Mouse (Mus musculus) frontal cortex, postnatal 14 days (tissue): Measurements from ENCODE around the gene Agap2.
A peak's percentile ranks its signal among the peaks of the same experiment; 100 is the strongest.
"Not testable (repeated sequence)": the region's sequence is repeated elsewhere in the genome, so short reads cannot be mapped to it uniquely, and the experiment has no call there.

Experiments
- DNase-seq, 2 experiments: peaks; one replicate each; pipeline ENCODE4 v3.0.0; 2022; ENCODE audit warnings: low spot score in 2 of 2

Agap2 gene

DNA sequence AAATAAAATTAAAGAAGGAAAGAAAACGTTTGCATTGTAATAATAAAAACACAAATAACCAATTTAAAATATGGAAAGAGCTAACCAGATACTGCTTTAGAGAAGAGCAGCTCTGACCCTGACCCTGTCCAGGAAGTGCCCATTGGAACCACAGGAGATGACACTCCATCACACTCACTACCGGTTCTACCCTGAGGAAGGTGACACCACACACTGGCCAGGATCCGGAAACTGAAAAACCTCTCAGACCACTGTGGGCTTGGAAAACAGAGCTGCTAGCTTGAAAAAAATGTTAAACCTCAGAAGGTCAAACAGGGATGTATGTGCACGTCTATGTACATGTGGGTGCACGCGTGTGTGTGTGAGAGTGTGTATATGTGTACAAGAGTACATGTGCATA is 26.1 kb downstream of the Agap2 start:
- no peak for DNase-seq

DNA sequence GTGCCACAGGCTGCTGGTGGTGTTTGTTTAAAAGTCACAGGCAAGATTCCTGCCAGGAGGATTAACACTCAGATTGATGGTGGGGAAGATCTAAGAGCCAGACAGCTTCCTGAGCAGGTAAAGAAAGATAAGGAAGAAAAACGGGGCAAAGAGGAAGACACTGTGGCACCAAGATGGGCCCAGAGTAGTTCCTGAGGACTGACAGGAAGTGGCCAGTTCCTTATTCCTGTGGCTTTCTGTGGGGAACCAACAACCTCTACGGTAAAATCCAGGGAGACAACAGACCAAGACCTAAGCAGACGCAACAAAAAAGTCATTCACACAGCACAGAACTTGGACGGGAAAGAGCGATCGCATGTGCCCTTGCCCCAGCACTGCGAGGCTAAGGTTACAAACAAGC is 28.5 kb downstream of the Agap2 start:
- DNase-seq = no peak

DNA sequence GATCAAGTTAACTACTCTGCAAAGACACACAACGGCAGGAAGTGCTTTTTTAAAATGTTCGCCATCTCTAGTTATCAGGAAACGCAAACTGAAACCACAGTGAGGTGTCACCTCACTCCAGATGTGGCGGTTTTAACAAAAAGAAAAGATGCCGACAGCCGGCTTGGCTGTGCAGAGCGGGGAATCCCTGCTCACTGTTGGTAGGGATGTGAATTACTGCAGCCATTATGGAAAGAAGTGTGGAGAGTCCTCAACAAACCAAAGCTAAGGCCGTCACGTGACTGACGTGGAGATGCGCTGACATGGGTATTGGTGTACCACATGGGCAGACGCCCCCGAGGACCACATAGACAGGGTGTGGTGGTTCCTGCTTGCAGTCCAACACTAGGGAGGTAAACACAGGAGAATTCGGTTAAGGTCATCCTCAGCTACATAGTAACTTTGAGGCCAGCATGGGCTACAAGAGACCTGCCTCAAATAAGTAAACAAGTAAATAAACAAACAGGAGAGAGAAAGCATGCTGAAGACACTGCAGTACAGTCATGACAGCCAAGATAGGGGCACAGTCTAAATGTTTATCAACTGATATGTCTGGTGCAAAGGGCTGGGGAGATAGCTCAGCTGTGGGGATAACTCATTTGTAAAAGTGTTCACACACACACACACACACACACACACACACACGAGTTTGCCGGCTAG is 32.6 kb downstream of the Agap2 start:
- no peak for DNase-seq

DNA sequence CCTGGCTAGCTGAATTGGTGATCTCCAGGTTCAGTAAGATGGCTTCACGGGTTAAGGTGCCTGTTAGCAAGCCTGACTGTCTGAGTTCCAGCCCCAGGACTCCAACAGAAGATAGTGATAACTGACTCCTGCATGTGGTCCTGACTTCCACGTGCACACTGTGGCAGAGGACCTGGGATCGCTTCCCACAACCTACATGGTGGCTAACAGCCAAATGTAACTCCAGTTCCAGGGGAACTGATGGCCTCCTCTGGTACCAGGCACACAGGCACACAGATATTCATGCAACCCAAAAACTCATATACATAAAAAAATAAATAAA is 33.1 kb downstream of the Agap2 start:
- DNase-seq = no peak

DNA sequence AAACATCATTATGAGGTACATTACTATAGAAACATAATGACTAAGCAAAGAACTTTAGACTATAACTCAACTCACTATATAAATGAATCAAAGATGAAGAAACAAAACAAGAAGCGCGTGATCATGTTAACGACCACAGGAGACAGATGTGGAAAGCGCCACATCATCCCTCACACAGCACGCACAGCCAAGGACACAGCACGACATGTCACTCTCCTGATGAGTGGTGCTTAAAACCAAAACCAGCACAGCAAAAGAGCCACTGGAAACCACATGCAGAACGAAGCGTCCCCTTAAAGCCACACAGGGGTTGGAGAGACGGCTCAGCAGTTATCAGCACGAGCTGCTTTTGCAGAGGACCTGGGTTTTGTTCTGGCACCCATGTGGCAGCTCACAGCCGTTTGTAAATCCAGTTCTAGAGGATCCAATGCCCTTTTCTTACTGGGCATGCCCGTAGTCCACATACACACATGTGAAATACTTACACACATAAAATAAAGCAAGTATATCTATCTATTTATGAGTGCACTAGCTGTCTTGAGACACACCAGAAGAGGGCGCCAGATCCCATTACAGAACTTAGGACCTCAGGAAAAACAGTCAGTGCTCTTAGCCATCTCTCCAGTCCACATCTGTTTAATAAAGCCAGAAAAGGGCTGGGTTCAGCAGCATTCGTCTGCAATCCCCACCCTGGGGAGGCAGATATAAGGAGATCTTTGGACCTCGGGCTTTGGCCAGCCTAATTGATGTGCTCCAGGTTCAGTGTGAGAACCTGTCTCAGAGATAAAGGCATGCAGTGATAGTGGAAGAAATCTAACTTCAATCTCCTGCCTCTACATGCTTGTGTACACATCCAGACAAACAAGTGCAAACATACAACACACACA is 36.2 kb downstream of the Agap2 start:
- no peak for DNase-seq

DNA sequence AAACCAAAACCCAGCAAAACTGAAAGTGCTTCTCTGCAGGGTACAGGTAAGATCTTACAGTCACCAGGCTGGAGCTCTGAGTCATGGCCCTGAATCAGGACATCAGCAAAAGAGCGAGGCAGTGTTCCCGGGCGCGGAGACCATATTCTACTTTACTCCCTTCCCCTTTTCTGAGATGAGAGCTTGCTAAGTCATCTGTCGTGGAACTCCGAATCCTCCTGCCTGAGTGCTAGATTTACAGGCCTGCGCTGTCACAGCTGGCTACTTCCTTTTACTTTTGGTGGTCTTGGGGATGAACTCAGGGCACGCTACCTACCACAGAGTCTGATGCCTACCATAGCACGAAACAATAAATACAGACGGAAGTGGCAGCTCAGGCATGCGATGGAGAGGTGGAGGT is 39.3 kb downstream of the Agap2 start:
- no peak for DNase-seq

DNA sequence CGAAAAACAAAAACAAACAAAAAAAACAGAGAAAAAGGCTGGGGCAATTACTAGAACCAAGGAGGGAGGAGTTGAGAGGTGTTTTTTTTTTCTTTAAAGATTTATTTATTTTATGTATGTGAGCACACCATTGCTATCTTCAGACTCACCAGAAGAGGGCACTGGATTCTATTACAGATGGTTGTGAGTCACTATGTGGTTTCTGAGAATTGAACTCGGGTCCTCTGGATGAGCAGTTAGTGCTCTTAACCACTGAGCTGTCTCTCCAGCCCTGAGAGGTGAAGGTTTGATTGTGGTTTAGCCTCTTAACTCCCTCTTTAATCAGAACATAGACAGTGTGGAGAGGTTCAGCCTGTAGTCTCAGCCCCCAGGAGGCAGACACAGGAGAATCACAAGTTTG is 40.0 kb downstream of the Agap2 start:
- DNase-seq = no peak

DNA sequence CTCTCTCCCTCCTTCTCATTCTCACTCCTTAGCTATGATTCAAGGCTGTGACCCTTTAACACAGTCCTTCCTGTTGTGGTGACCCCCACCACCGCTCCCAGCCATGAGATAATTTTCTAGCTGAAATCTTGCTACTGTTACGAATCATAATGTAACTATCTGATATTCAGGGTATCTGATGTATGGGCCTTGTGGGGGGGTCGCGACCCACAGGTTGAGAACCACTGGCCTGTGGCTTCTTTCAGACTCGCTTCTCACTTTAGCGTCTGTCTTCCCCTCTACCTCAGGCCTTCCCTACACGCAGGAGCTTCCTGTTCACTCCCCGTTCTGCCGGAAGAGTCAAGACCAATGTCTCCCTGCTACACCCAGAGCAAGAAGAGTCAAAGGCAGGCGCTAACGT is 43.4 kb downstream of the Agap2 start:
- DNase-seq = no peak

DNA sequence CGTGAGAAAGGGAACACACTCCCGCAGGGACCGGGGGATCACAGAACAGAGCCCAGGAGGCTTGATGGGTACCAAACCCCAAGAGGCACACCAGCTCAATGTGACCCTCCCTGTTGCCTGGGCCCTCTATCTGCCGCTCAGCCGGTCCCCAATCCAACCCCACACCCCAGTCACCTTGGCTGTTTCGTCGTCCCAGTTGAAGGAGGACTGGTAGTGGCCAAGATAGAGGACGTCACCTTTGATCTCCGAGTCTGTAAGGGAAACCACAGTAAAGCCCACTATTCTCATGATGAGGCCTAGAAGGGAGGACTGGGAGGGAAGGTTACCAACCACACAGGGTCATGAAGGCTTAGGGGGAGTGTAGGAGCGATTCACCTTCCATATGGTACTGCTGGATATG is 44.1 kb downstream of the Agap2 start:
- no peak for DNase-seq

DNA sequence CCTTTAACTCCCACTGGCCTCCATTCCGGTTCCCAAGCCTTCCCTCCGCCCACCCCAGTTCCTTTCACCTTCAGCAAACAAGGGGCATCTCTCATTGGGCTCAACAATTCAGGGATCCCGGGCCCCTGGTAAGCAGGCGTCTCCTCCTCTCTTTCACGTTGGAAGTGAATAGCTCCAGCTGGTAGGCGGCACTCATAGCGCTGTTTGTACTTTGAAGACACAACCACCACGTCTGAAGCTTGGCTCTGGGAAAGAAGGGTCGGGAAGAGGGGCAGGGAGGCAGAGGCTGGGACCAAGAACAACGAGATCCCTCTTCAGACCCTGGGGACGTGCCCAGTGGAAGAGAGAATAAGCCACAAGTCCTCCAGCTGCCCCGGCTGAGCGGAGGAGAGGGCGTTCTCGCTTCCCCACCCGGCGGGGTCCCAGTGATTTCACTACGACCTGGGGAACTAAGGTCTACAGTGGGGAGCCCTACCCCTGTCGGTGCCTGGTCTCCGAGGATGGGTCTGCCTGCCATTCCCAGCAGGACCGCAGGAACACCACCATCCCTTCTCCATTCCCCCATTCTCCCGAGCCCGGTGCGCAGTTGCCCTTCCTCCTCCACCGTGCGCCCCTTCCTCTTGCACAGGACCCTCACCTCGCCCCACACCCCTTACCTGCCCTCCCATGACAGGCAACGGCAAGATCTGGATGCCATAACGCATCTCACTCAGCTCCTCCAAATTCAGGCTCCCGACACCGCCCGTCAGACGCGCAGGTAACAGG is 45.4 kb downstream of the Agap2 start:
- DNase-seq = peak in 1 of 2 experiments; percentile 28

DNA sequence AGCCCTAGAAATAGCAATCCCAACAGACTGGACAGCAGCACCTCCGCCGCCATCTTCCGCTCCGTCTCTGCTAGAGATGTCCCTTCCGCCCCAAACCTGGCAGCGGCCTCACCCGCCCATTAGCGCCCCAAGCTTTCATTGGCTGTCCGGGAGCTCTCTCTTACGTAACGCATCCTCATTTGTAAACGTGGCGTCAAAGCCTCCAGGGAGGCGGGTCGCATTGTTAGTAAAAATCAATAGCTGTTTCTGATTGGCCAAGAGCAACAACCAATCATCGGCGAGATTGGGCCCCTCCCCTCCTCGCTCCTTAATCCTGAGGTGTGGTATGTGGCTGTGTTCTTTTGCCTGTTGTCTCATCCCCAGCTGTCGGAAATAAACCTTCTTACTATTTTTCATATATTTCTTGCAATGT is 46.0 kb downstream of the Agap2 start, which contains the start of gene Os9:
Os9 (minus strand) TSS at position 66 of the 412 bp plus-strand sequence.
- DNase-seq = peak; percentile 95 to 97

DNA sequence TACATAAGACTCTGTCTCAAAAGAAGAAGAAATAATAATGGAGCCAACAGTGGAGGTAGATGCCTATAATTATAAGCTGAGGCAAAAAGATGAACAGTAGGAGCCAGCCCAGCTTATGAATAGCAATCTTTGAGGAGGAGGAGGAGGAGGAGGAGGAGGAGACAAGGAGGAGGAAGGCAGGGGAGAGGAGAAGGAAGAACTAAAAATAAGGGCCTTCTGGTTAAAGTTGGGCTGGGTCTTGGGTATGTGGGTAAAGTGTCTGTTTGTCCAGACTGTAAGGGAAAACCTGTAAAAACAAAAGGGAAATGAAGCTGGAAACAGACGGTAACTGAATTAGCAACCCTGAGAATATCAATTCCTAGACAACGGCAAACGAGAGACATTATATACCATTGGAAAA is 46.9 kb downstream of the Agap2 start:
- no peak for DNase-seq

DNA sequence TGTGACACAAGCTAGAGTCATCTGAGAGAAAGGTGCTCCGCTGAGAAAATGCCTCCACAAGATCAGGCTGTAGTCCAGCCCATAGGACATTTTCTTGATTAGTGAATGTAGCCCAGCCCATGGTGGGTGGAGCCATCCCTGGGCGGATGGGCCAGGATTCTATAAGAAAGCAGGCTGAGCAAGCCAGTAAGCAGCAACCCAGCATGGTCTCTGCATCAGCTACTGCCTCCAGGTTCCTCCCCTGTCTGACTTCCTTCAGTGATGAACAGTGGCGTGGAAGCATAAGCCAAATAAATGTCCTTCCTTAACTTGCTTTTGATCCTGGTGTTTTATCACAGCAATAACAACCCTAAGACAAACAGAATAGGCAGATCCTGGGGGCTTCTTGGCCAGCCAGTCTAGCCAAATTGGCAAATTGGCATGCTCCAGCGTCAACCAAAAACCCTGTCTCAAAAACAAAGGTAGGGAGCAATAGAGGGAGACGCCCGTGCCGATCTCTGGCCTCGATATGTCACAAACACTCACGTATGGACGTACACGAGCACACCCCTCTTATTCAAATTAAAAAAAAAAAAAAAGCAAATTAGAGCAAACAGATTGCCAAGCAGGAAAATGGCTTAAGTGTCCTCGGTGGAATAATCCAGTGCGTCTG is 47.8 kb downstream of the Agap2 start:
- DNase-seq = peak; percentile 29 to 47

DNA sequence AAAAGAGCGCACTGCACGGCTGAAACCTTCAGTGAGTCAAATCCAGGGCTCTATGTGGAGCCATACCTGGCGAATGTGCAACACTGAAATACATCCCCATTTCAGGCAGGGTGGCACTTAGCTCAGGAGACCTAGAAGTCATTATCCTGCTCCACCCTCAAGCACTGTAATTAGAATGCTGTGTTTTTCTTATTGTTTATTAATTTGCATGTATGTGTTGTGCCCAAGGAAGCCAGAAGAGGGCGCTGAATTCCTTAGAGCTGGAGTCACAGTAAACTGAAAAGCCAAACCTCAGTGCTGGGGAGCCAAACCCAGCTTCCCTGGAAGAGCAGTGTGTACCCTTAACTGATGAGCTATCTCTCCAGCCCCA is 48.3 kb downstream of the Agap2 start:
- DNase-seq = peak in 1 of 2 experiments; percentile 72

DNA sequence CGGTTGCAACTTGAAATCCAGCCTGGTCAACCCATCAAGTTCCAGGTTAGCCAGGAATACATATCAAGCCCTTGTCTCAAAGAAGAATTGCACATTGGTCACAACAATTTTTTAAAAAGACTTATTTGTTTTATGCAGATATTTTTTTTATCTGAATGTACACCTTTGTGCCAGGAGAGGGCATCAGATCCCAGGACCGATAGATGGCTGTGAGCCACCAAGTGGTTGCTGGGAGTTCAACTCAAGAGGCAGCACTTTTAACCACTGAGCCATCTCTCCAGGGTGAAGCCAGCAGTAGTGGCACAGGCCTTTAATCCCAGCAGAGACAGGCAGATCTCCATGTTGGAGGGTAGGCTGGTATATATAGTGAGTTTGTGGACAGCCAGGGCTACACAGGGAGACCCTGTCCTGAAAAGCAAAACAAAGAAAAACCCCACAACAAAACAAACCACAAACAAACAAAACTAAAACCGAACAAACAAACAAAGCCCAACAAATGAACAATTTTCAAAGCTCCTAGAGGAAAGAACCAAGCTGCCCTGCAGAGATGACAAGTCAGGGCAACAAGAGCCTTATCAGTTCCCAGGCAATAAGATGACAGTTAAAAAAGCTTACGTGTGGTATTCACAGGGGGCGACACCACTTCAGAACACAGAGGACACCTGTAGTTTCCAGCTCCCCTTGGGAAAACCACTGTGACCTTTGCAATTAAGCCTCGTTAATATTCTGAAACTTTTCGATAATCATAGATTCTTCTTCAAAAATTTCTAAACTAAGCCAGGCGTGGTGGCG is 50.3 kb downstream of the Agap2 start:
- no peak for DNase-seq

DNA sequence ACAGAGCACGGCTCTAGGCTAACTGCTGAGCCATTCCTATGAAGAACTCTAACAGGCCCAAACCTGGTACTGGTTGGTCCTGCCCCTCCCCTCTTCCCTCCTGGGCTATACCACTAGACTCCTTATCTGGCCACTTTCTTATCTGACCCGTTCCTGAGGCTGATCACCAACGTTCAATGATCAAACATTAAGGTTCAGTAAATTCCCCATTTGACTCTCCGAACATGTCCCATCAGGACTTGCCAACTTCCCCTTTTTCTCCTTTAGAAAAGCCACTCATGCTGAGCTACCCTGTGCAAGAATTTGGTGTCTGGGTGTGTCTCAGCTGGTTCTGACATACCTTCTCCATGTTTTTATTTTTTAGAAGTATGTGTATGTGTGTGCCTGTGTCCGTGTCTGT is 51.5 kb downstream of the Agap2 start:
- DNase-seq = no peak

DNA sequence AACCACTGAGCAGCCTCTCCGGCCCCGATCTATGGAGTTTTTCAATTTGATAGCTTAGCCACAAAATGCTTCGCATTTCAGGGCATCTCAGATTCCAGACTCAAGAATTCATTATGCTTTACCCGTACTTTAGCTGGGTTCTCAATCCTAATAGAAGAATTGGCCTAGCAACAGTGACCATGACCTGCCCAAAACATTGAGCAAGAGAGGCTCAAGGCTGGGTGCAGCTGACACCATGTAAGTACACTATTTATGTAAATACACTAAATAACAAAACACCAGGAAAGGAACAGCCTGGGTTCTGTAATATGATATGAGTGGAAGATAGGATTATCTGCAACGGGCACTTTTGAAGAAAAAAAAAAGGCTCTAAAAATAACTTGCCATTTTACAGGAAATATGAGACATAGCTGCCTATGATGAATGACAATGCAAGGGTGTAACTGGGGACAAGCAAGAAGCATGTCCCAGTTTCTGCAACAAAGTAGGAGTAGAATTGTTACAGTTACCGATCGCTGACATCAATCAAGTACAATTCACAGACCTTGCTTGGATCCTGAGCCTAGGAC is 52.7 kb downstream of the Agap2 start:
- no peak for DNase-seq

DNA sequence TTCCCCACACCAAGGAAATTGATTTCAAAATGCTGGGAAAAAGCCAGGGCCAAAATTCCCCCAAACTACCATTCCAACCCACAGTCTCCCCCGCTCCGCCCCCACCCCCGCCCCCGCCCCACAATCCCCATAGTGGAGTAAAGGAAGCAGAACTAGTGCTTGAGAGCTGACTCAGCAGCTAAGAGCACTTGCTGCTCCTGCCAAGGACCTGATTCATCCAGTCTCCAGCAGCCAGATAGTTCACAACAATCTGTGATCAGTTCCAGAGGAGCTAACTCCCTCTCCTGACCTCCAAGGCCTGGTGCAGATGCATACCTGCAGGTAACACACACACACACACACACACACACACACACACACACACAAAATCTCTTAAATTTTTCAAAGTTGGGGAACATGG is 54.3 kb downstream of the Agap2 start:
- DNase-seq = no peak

DNA sequence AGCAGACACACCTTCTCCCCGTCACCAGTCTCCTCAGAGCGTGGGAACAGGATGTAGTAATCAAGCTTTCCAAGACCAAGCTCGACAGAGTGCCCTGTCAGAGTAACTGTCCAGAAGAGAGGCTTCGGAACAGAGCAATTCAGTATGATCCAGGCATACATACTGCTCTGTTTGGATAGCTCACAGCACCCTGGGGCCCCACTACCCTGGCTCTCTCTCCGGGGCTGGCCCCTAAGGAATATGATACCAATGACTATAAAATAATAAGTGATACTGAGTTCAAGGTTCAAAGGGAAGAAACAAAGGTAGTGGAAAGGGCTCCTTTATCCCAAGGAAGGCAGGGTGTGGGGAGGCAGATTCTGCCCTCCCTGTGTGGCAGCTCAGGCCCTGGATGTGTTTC is 57.4 kb downstream of the Agap2 start:
- DNase-seq = no peak

DNA sequence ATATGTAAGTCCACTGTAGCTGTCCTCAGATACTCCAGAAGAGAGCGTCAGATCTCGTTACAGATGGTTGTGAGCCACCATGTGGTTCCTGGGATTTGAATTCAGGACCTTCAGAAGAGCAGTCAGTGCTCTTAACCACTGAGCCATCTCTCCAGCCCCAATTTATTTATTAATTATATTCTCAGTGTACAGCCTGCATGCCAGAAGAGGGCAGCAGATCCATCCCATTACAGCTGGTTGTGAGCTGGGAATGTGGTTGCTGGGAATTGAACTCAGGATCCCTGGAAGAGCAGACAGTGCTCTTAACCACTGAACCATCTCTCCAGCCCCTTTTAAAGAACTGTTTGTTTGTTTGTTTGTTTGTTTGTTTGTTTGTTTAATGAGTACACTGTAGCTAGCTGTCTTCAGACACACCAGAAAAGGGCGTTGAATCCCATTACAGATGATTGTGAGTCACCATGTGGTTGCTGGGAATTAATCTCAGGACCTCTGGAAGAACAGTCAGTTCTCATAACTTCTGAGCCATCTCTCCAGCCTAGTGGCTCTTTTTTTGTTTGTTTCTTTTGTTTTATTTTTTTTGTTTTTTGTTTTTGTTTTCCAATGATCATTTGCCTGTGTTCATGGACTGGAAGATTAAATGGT is 59.4 kb downstream of the Agap2 start:
- DNase-seq = not testable (repeated sequence)
